In the genomic region with DNA sequence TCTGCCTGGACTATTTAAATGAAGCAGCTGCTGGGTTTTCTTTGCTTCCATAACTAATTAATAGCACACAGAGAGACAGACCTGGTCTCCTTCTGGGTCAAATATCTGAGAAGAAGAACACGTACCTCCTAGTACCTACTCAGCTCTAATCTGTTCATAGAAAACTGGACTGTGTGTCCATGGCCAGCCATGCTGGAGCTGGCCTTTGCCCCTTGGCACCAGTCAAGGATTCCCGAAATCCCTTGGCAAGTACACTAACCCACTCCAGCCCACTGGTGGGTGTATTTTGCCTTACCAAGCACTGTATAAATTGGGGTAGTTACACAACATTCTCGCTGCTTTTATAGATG, we compare ENCODE assay signal across 17 mouse cellular contexts.
A peak's percentile ranks its signal among the peaks of the same experiment; 100 is the strongest.
DNase-seq lines count a peak whose midpoint lies in the region; ATAC-seq and TF ChIP-seq lines count a peak whose summit lies in the region.
"Had no signal": no experiment of that assay in that cellular context is flagged by ENCODE, and none has a peak within 500 bp of the region (broad histone marks: within the 10 kb centered on the region; RNA-seq: fewer than 3 reads in every experiment).

No protein-coding gene starts in this region.

- no peak overlapping the region for H3K4me2 ChIP-seq in hindbrain, postnatal 0 days (ENCODE audit: low read depth, low read length)
- H3K4me2 ChIP-seq in hindbrain, embryonic 11.5 days (replicated peaks; ENCODE audit: low read depth, low read length) = no peak overlapping the region
- no peak overlapping the region for H3K4me2 ChIP-seq in midbrain, embryonic 16.5 days (ENCODE audit: low read length)
- H3K4me2 ChIP-seq: heart, embryonic 13.5 days; intestine, embryonic 15.5 days; limb, embryonic 12.5 days had no signal

- H3K9ac ChIP-seq in hindbrain, postnatal 0 days (replicated peaks; ENCODE audit: low read length) = no peak overlapping the region
- H3K9ac ChIP-seq in hindbrain, embryonic 11.5 days (ENCODE audit: low read depth, low read length) = no peak overlapping the region
- no peak overlapping the region for H3K9ac ChIP-seq in liver, adult 2 months (ENCODE audit: low read depth, low read length)
- H3K9ac ChIP-seq in midbrain, embryonic 16.5 days (ENCODE audit: low read depth, low read length) = no peak overlapping the region
- H3K9ac ChIP-seq: heart, embryonic 13.5 days; intestine, embryonic 15.5 days; limb, embryonic 12.5 days; liver, embryonic 14.5 days had no signal

- no peak overlapping the region for H3K27ac ChIP-seq in hindbrain, postnatal 0 days
- H3K27ac ChIP-seq in hindbrain, embryonic 11.5 days (ENCODE audit: low read depth, low read length) = no peak overlapping the region
- H3K27ac ChIP-seq in liver, adult 2 months (replicated peaks; ENCODE audit: insufficient read depth, low read depth, low read length) = no peak overlapping the region
- 0 out of 2 replicates have a peak overlapping the region, but pooled peaks have one; percentile 42 for H3K27ac ChIP-seq in midbrain, embryonic 16.5 days (ENCODE audit: low read length)
- H3K27ac ChIP-seq: heart, embryonic 13.5 days; intestine, embryonic 15.5 days; limb, embryonic 12.5 days; liver, embryonic 14.5 days had no signal

- whole genome bisulfite sequencing in hindbrain, postnatal 0 days = 61% methylated on average over 3 of the region's 3 CpGs
- WGBS in hindbrain, embryonic 11.5 days = 79% methylated on average over 3 of the region's 3 CpGs
- WGBS in liver, adult 2 months = 38% methylated on average over 3 of the region's 3 CpGs
- WGBS in midbrain, embryonic 16.5 days = 59% methylated on average over 3 of the region's 3 CpGs

- ATAC-seq in hindbrain, postnatal 0 days = 0 out of 2 replicates have a peak, but pooled peaks have one; percentile 29
- ATAC-seq in hindbrain, embryonic 11.5 days (ENCODE audit: low FRiP score) = no peak
- no peak for ATAC-seq in midbrain, embryonic 16.5 days
- ATAC-seq: intestine, embryonic 15.5 days; Patski had no signal

- 0 out of 2 replicates have a peak, but pooled peaks cover 4% of the 10 kb centered on the region for H3K4me1 ChIP-seq in hindbrain, postnatal 0 days (ENCODE audit: insufficient read depth, low read length)
- H3K4me1 ChIP-seq in hindbrain, embryonic 11.5 days (replicated peaks; ENCODE audit: control insufficient read depth, insufficient read depth, low read length) = no peaks in the 10 kb centered on the region
- H3K4me1 ChIP-seq in liver, adult 2 months (ENCODE audit: control insufficient read depth, insufficient read depth, low read length) = peaks cover 2% of the 10 kb centered on the region
- H3K4me1 ChIP-seq in midbrain, embryonic 16.5 days (ENCODE audit: control insufficient read depth, insufficient read depth, low read length) = peaks cover 7% of the 10 kb centered on the region; the same call in 1 of the 2 replicates
- H3K4me1 ChIP-seq: heart, embryonic 13.5 days; intestine, embryonic 15.5 days had no signal

- DNase-seq in cerebellum, postnatal 10 days = peak; percentile 9
- no peak for DNase-seq in cerebellum, adult 8-10 months
- DNase-seq in hindbrain, postnatal 0 days (ENCODE audit: low spot score) = no peak
- DNase-seq in hindbrain, embryonic 11.5 days (ENCODE audit: low spot score) = no peak
- peak; percentile 22 for DNase-seq in liver, adult 2 months (ENCODE audit: extremely low read depth, low read depth, low spot score)
- DNase-seq in liver = no peak
- DNase-seq in thymus, postnatal 25 days = no peak
- DNase-seq: adrenal gland, adult 8-10 months; cerebellum, adult 9-10 months; heart, adult 18-20 months; retina, postnatal 1 day had no signal

- no peak overlapping the region for H3K4me3 ChIP-seq in hindbrain, postnatal 0 days (ENCODE audit: low read length)
- H3K4me3 ChIP-seq in hindbrain, embryonic 11.5 days (ENCODE audit: low read depth, low read length) = no peak overlapping the region
- H3K4me3 ChIP-seq in liver, adult 2 months (ENCODE audit: insufficient read depth, low read depth, low read length) = no peak overlapping the region
- H3K4me3 ChIP-seq in midbrain, embryonic 16.5 days (ENCODE audit: low read depth, low read length) = no peak overlapping the region
- H3K4me3 ChIP-seq: heart, embryonic 13.5 days; intestine, embryonic 15.5 days; limb, embryonic 12.5 days had no signal

- H3K27me3 ChIP-seq in hindbrain, postnatal 0 days (ENCODE audit: insufficient read depth, low read length) = no peaks in the 10 kb centered on the region
- H3K27me3 ChIP-seq in hindbrain, embryonic 11.5 days (ENCODE audit: control insufficient read depth, insufficient read depth, low read length) = no peaks in the 10 kb centered on the region
- no peaks in the 10 kb centered on the region for H3K27me3 ChIP-seq in liver, adult 2 months (ENCODE audit: control insufficient read depth, insufficient read depth, low read length)
- no peaks in the 10 kb centered on the region for H3K27me3 ChIP-seq in midbrain, embryonic 16.5 days (ENCODE audit: control insufficient read depth, insufficient read depth, low read depth, low read length)
- H3K27me3 ChIP-seq: heart, embryonic 13.5 days; intestine, embryonic 15.5 days; limb, embryonic 12.5 days; Patski had no signal

- no peaks in the 10 kb centered on the region for H3K9me3 ChIP-seq in hindbrain, postnatal 0 days (ENCODE audit: low read length)
- no peaks in the 10 kb centered on the region for H3K9me3 ChIP-seq in hindbrain, embryonic 11.5 days (ENCODE audit: control insufficient read depth, low read length)
- no peaks in the 10 kb centered on the region for H3K9me3 ChIP-seq in midbrain, embryonic 16.5 days (replicated peaks; ENCODE audit: control insufficient read depth, low read length, poor library complexity, severe bottlenecking)
- H3K9me3 ChIP-seq: heart, embryonic 13.5 days; intestine, embryonic 15.5 days; limb, embryonic 12.5 days had no signal

- no peaks in the 10 kb centered on the region for H3K79me2 ChIP-seq in liver, adult 2 months (ENCODE audit: control insufficient read depth, insufficient read depth, low read length)

- H3K36me3 ChIP-seq in hindbrain, postnatal 0 days (ENCODE audit: insufficient read depth, low read length) = no peaks in the 10 kb centered on the region
- H3K36me3 ChIP-seq in hindbrain, embryonic 11.5 days (ENCODE audit: control insufficient read depth, insufficient read depth, low read length) = no peaks in the 10 kb centered on the region
- H3K36me3 ChIP-seq in liver, adult 2 months (ENCODE audit: control insufficient read depth, insufficient read depth, low read length) = no peaks in the 10 kb centered on the region
- no peaks in the 10 kb centered on the region for H3K36me3 ChIP-seq in midbrain, embryonic 16.5 days (ENCODE audit: control insufficient read depth, insufficient read depth, low read length)
- H3K36me3 ChIP-seq: heart, embryonic 13.5 days; intestine, embryonic 15.5 days; limb, embryonic 12.5 days had no signal

- no peak for TF ChIP-seq POLR2A in liver, adult 2 months (IDR thresholded peaks at IDR 0.05; ENCODE audit: extremely low read depth, insufficient read depth, low read length)

- TF ChIP-seq CTCF in hindbrain, postnatal 0 days (IDR thresholded peaks at IDR 0.05; ENCODE audit: low read depth) = no peak
- no peak for TF ChIP-seq CTCF in liver, adult 2 months (IDR thresholded peaks at IDR 0.05; ENCODE audit: low read depth, low read length)

Comparison
In these comparisons a context has a peak if more than half of its experiments do, and no peak if none do; other contexts are left out.
1. DNase-seq: peak in cerebellum, postnatal 10 days (2 of 2) and liver, adult 2 months (single experiment); none in cerebellum, adult 8-10 months (single experiment), hindbrain, postnatal 0 days (single experiment), hindbrain, embryonic 11.5 days (single experiment), liver (single experiment) and thymus, postnatal 25 days (single experiment).